ENCODE assay signal across 8 mouse cellular contexts in the genomic region with DNA sequence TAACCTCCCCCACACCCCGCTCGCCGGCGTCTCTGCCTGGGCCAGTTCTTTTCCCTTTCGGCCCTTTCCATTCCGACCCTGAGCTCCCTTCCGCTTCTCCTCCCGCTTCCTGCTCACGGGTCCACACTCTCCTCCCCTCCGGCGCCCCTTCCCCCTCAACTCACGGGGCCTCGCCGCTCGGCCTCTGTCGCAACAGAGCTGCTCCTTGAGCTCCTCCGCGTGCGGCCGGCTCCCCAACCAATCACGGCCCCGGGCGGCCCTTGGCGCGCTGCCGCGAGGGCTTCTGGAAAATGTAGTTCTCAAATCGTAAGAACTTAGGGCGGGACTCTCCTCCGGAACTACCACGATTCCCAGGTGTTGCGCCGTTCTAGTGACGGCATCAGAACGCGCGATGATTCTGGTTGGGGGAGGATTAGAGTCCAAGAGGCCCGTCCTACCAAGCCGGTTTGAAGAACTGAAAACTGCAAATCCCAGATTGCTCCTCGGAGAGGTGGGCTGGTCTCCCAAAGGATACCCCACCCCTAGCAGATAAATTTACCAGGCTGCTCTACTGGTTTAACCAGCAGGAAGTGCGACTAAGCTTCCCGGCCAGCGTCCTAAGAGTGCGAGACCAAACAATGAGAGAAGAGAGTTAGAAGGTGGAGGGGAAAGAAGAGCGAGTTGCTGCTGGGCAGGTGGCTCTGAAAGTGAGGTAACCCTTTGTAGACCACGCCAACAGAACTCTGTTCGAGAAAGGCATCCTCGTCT. TPM values are rescaled to one million over a fixed set of nuclear protein-coding genes. Genes with fewer than 3 reads are reported as not detected.
DNase-seq lines count a peak whose midpoint lies in the region; ATAC-seq lines count a peak whose summit lies in the region.

A gene (minus strand): TSS at position 285 of the 747 bp plus-strand sequence.

- intact Hi-C loops in gastrocnemius, postnatal 14 days (cut with DNase I; ENCODE audit: low total_unique reads) = no loop called here
- intact Hi-C loops in left cerebral cortex, postnatal 10 days (cut with DNase I) = no loop called here

- peak; percentile 100 for DNase-seq in adrenal gland, adult (ENCODE audit: inconsistent age in 2 of 2, low spot score in 1 of 2)
- peak; percentile 100 for DNase-seq in embryo, embryonic 10.5 days (ENCODE audit: low spot score)
- DNase-seq in gastrocnemius, postnatal 14 days = peak; percentile 100
- DNase-seq in left cerebral cortex, postnatal 10 days (ENCODE audit: extremely low spot score in 1 of 2, low spot score in 2 of 2) = peak; percentile 100
- DNase-seq in right cerebral cortex, postnatal 25 days = peak; percentile 100
- DNase-seq in urinary bladder, postnatal 4 days (ENCODE audit: low spot score in 2 of 2) = peak; percentile 99 to 100

- peak; percentile 88 for ATAC-seq in inflammation-experienced regulatory T-cells, adult 6 months
- peak; percentile 95 for ATAC-seq in megakaryocyte-erythroid progenitor cell, adult 5-6 weeks (replicated peaks; ENCODE audit: low FRiP score, low TSS enrichment, poor library complexity, severe bottlenecking)

RNA-seq across cellular contexts. Expression of the gene that starts here (rescaled TPM):
- 10 to 100 TPM; 78.5 to 84.4 TPM for total RNA-seq in gastrocnemius, postnatal 14 days (2021)
- 10 to 100 TPM; 52.1 to 67.7 (median 61.3) TPM for polyA plus RNA-seq in inflammation-experienced regulatory T-cells, adult 6 months (2017; shearing (Covaris generic))
- 10 to 100 TPM; 56.0 to 58.9 TPM for total RNA-seq in left cerebral cortex, postnatal 10 days (2021)
- total RNA-seq in megakaryocyte-erythroid progenitor cell, adult 5-6 weeks (2014; fragmentation: Nextera tagmentation) = 70.2 and 80.7 TPM in 2 replicates
- total RNA-seq in megakaryocyte-erythroid progenitor cell, adult 5-6 weeks (2017) = 122 and 164 TPM in 2 replicates

Comparison
In these comparisons a context has a peak if more than half of its experiments do, and no peak if none do; other contexts are left out.
1. Peak in every context shown above with its lines: DNase-seq and ATAC-seq.